Mouse (Mus musculus) thymus, adult 18-20 months (tissue): ENCODE results near the gene Fam25c.
A peak's percentile ranks its signal among the peaks of the same experiment; 100 is the strongest.
"Not testable (repeated sequence)": the region's sequence is repeated elsewhere in the genome, so short reads cannot be mapped to it uniquely, and the experiment has no call there.

Experiments
- DNase-seq, 2 experiments: peaks; one replicate each; pipeline ENCODE4 v3.0.0; 2022; ENCODE audit warnings: mixed read lengths in 2 of 2

Fam25c gene

GRCm38 (mm10) chr14:34326606-34327005 is 28.6 kb downstream of the Fam25c start:
- DNase-seq, result no peak

- DNase-seq, result no peak
Observed at GRCm38 (mm10) chr14:34323576-34324085, 31.6 kb downstream of the Fam25c start.

GRCm38 (mm10) chr14:34318113-34318512 is 37.1 kb downstream of the Fam25c start:
- DNase-seq, result no peak

GRCm38 (mm10) chr14:34317431-34317830 is 37.8 kb downstream of the Fam25c start:
- DNase-seq, result no peak

GRCm38 (mm10) chr14:34316346-34316745 is 38.9 kb downstream of the Fam25c start:
- no peak for DNase-seq

- no peak for DNase-seq
Observed at GRCm38 (mm10) chr14:34314796-34315195, 40.4 kb downstream of the Fam25c start.

GRCm38 (mm10) chr14:34314383-34314782 is 40.9 kb downstream of the Fam25c start:
- not testable (repeated sequence) for DNase-seq

- DNase-seq, result no peak
Observed at GRCm38 (mm10) chr14:34313612-34314011, 41.6 kb downstream of the Fam25c start.

GRCm38 (mm10) chr14:34312339-34313048 is 42.7 kb downstream of the Fam25c start:
- no peak for DNase-seq

GRCm38 (mm10) chr14:34311691-34312090 is 43.5 kb downstream of the Fam25c start:
- no peak for DNase-seq

- DNase-seq, result peak; percentile 39 to 47
Observed at GRCm38 (mm10) chr14:34311021-34311631, 44.1 kb downstream of the Fam25c start.

- DNase-seq, result peak; percentile 80 to 82
Observed at GRCm38 (mm10) chr14:34310234-34310965, 44.8 kb downstream of the Fam25c start, which contains the start of the genes Shld2 and Glud1. Gene Shld2, minus strand, starts transcription at chr14:34310493. Gene Glud1, plus strand, starts transcription at chr14:34310727.

GRCm38 (mm10) chr14:34309907-34310233 is 45.4 kb downstream of the Fam25c start:
- no peak for DNase-seq

- DNase-seq, result no peak
Observed at GRCm38 (mm10) chr14:34309266-34309665, 46.0 kb downstream of the Fam25c start.

- no peak for DNase-seq
Observed at GRCm38 (mm10) chr14:34303265-34303680, 52.0 kb downstream of the Fam25c start.

- DNase-seq, result no peak
Observed at GRCm38 (mm10) chr14:34302681-34303242, 52.5 kb downstream of the Fam25c start.
